Mouse (Mus musculus) neural tube, embryonic 13.5 days (tissue): Measurements from ENCODE around the gene Zc3h7a. TPM values are rescaled to one million over a fixed set of nuclear protein-coding genes. Genes with fewer than 3 reads are reported as not detected.

ENCODE experiments used
- ATAC-seq: fragments of 200-750 bp; cut with Nextera tagmentation; 2 replicates; pipeline ENCODE4 v1.8.0; 2017; ENCODE audit warnings: low read depth, mild to moderate bottlenecking, moderate TSS enrichment, moderate library complexity
- H3K27ac ChIP-seq: fragments of 300-500 bp; sonication (generic); replicated peaks from 2 replicates; pipeline ENCODE4 v1.5.1; 2015; ENCODE audit warnings: moderate library complexity, mild to moderate bottlenecking, inconsistent platforms
- H3K27me3 ChIP-seq: fragments of 300-500 bp; sonication (generic); 2 replicates; pipeline ENCODE4 v1.6.1; 2015; ENCODE audit warnings: mild to moderate bottlenecking, inconsistent platforms
- H3K36me3 ChIP-seq: fragments of 300-500 bp; sonication (generic); 2 replicates; pipeline ENCODE4 v1.6.1; 2015; ENCODE audit warnings: mild to moderate bottlenecking, inconsistent platforms
- H3K4me1 ChIP-seq: fragments of 300-500 bp; sonication (generic); replicated peaks from 2 replicates; pipeline ENCODE4 v1.6.1; 2015; ENCODE audit warnings: inconsistent platforms
- H3K4me2 ChIP-seq: fragments of 300-500 bp; sonication (generic); 2 replicates; pipeline ENCODE4 v1.6.1; 2015; ENCODE audit warnings: inconsistent platforms, mild to moderate bottlenecking, moderate library complexity
- H3K4me3 ChIP-seq: fragments of 300-500 bp; sonication (generic); 2 replicates; pipeline ENCODE4 v1.5.1; 2015; ENCODE audit warnings: mild to moderate bottlenecking, inconsistent platforms
- H3K9ac ChIP-seq: fragments of 300-500 bp; sonication (generic); 2 replicates; pipeline ENCODE4 v1.6.1; 2015; ENCODE audit warnings: moderate library complexity, mild to moderate bottlenecking, inconsistent platforms
- H3K9me3 ChIP-seq: fragments of 300-500 bp; sonication (generic); 2 replicates; pipeline ENCODE4 v1.6.1; 2016; ENCODE audit warnings: inconsistent platforms
- WGBS: fragments of 180-500 bp; shearing (Covaris S2); methylation state at CpG from one replicate; pipeline ENCODE4 v1.1.7; 2015; 5-methylcytosine and 5-hydroxymethylcytosine counted together
- polyA plus RNA-seq: library from polyadenylated mRNA; unstranded; fragments of >200 nt; fragmentation: Nextera tagmentation; extraction: Ambion mirVana; gene quantifications from 2 replicates; pipeline ENCODE4 v1.2.1, GENCODE M21; 2015

The Zc3h7a gene
- polyA plus RNA-seq, 1 experiment from 2014 or later: 74.6 TPM

GRCm38 (mm10) chr16:11133476-11134347 is 42.5 kb downstream of the Zc3h7a start:
- Histone ChIP-seq H3K27me3 (no peaks in the 10 kb centered on the region), H3K9me3 (no peaks in the 10 kb centered on the region), H3K9ac (peak overlapping the region; percentile 91), H3K36me3 (peaks cover 16% of the 10 kb centered on the region), H3K4me2 (peak overlapping the region; percentile 69), H3K27ac (peak overlapping the region; percentile 93), H3K4me1 (peaks cover 37% of the 10 kb centered on the region), H3K4me3 (peak overlapping the region; percentile 92)
- ATAC-seq: peak; percentile 25; the same call in 1 of the 2 replicates
- under 1% methylated on average over 34 of the region's 34 CpGs for WGBS

GRCm38 (mm10) chr16:11132839-11133238 is 43.4 kb downstream of the Zc3h7a start:
- Histone ChIP-seq H3K4me3 (peak overlapping the region; percentile 92), H3K4me2 (peak overlapping the region; percentile 69), H3K27ac (no peak overlapping the region), H3K9me3 (no peaks in the 10 kb centered on the region), H3K27me3 (no peaks in the 10 kb centered on the region), H3K4me1 (peaks cover 37% of the 10 kb centered on the region), H3K9ac (peak overlapping the region; percentile 91), H3K36me3 (peaks cover 19% of the 10 kb centered on the region)
- no peak for ATAC-seq
- WGBS: 6% methylated on average over 2 of the region's 2 CpGs

GRCm38 (mm10) chr16:11128301-11128700 is 47.9 kb downstream of the Zc3h7a start:
- Histone ChIP-seq H3K9me3 (no peaks in the 10 kb centered on the region), H3K36me3 (peaks cover 27% of the 10 kb centered on the region), H3K9ac (no peak overlapping the region), H3K27ac (no peak overlapping the region), H3K4me3 (no peak overlapping the region), H3K4me2 (no peak overlapping the region), H3K4me1 (peaks cover 21% of the 10 kb centered on the region), H3K27me3 (no peaks in the 10 kb centered on the region)
- 92% methylated on average over 11 of the region's 11 CpGs for WGBS
- no peak for ATAC-seq

GRCm38 (mm10) chr16:11125371-11125770 is 50.8 kb downstream of the Zc3h7a start:
- Histone ChIP-seq H3K4me3 (no peak overlapping the region), H3K36me3 (peaks cover 50% of the 10 kb centered on the region), H3K27ac (no peak overlapping the region), H3K27me3 (no peaks in the 10 kb centered on the region), H3K4me2 (no peak overlapping the region), H3K4me1 (no peaks in the 10 kb centered on the region), H3K9me3 (no peaks in the 10 kb centered on the region), H3K9ac (no peak overlapping the region)
- no peak for ATAC-seq
- 89% methylated on average over 2 of the region's 2 CpGs for WGBS

- Histone ChIP-seq H3K4me2 (no peak overlapping the region), H3K4me1 (no peaks in the 10 kb centered on the region), H3K36me3 (peaks cover 60% of the 10 kb centered on the region), H3K9me3 (no peaks in the 10 kb centered on the region), H3K4me3 (no peak overlapping the region), H3K9ac (no peak overlapping the region), H3K27ac (no peak overlapping the region), H3K27me3 (no peaks in the 10 kb centered on the region)
- WGBS: 94% methylated on average over 1 of the region's 1 CpGs
- ATAC-seq: no peak
Observed at GRCm38 (mm10) chr16:11124110-11124509, 52.1 kb downstream of the Zc3h7a start.

- H3K27me3 ChIP-seq: no peaks in the 10 kb centered on the region
- H3K36me3 ChIP-seq: peaks cover 57% of the 10 kb centered on the region
- no peaks in the 10 kb centered on the region for H3K9me3 ChIP-seq
- H3K27ac ChIP-seq: no peak overlapping the region
- no peak overlapping the region for H3K9ac ChIP-seq
- H3K4me2 ChIP-seq: no peak overlapping the region
- ATAC-seq: no peak
- no peaks in the 10 kb centered on the region for H3K4me1 ChIP-seq
- no peak overlapping the region for H3K4me3 ChIP-seq
- 90% methylated on average over 2 of the region's 2 CpGs for WGBS
Observed at GRCm38 (mm10) chr16:11122625-11123024, 53.6 kb downstream of the Zc3h7a start.

- Histone ChIP-seq H3K4me1 (no peaks in the 10 kb centered on the region), H3K27me3 (no peaks in the 10 kb centered on the region), H3K4me2 (no peak overlapping the region), H3K4me3 (no peak overlapping the region), H3K36me3 (peaks cover 17% of the 10 kb centered on the region), H3K27ac (no peak overlapping the region), H3K9me3 (no peaks in the 10 kb centered on the region), H3K9ac (no peak overlapping the region)
- WGBS: 78% methylated on average over 4 of the region's 4 CpGs
- ATAC-seq: no peak
Observed at GRCm38 (mm10) chr16:11109198-11109740, 66.9 kb downstream of the Zc3h7a start.

- Histone ChIP-seq H3K9ac (no peak overlapping the region), H3K27ac (no peak overlapping the region), H3K9me3 (no peaks in the 10 kb centered on the region), H3K27me3 (no peaks in the 10 kb centered on the region), H3K4me1 (no peaks in the 10 kb centered on the region), H3K4me2 (no peak overlapping the region), H3K36me3 (peaks cover 18% of the 10 kb centered on the region), H3K4me3 (no peak overlapping the region)
- WGBS: 75% methylated on average over 1 of the region's 1 CpGs
- no peak for ATAC-seq
Observed at GRCm38 (mm10) chr16:11104905-11105304, 71.3 kb downstream of the Zc3h7a start.

- Histone ChIP-seq H3K36me3 (peaks cover 25% of the 10 kb centered on the region), H3K27ac (no peak overlapping the region), H3K4me1 (no peaks in the 10 kb centered on the region; the same call in 1 of the 2 replicates), H3K4me3 (no peak overlapping the region), H3K9ac (no peak overlapping the region), H3K9me3 (no peaks in the 10 kb centered on the region), H3K4me2 (no peak overlapping the region), H3K27me3 (no peaks in the 10 kb centered on the region)
- 87% methylated on average over 3 of the region's 3 CpGs for WGBS
- no peak for ATAC-seq
Observed at GRCm38 (mm10) chr16:11097301-11097700, 78.9 kb downstream of the Zc3h7a start.

- Histone ChIP-seq H3K27me3 (no peaks in the 10 kb centered on the region), H3K4me2 (no peak overlapping the region), H3K9me3 (no peaks in the 10 kb centered on the region), H3K36me3 (peaks cover 41% of the 10 kb centered on the region), H3K9ac (no peak overlapping the region), H3K4me1 (no peaks in the 10 kb centered on the region; the same call in 1 of the 2 replicates), H3K27ac (no peak overlapping the region), H3K4me3 (no peak overlapping the region)
- ATAC-seq: no peak
- 91% methylated on average over 13 of the region's 13 CpGs for WGBS
Observed at GRCm38 (mm10) chr16:11093717-11094386, 82.3 kb downstream of the Zc3h7a start.

GRCm38 (mm10) chr16:11092523-11092922 is 83.7 kb downstream of the Zc3h7a start:
- H3K27ac ChIP-seq: no peak overlapping the region
- ATAC-seq: no peak
- H3K36me3 ChIP-seq: peaks cover 53% of the 10 kb centered on the region
- no peak overlapping the region for H3K4me3 ChIP-seq
- H3K27me3 ChIP-seq: no peaks in the 10 kb centered on the region
- H3K4me2 ChIP-seq: no peak overlapping the region
- WGBS: 90% methylated on average over 3 of the region's 3 CpGs
- H3K9ac ChIP-seq: no peak overlapping the region
- H3K4me1 ChIP-seq: peaks cover 2% of the 10 kb centered on the region
- no peaks in the 10 kb centered on the region for H3K9me3 ChIP-seq

- WGBS: 72% methylated on average over 4 of the region's 4 CpGs
- Histone ChIP-seq H3K4me2 (no peak overlapping the region), H3K27me3 (no peaks in the 10 kb centered on the region), H3K27ac (no peak overlapping the region), H3K9me3 (no peaks in the 10 kb centered on the region), H3K4me3 (no peak overlapping the region), H3K36me3 (peaks cover 58% of the 10 kb centered on the region), H3K9ac (no peak overlapping the region), H3K4me1 (peaks cover 7% of the 10 kb centered on the region)
- no peak for ATAC-seq
Observed at GRCm38 (mm10) chr16:11092061-11092460, 84.1 kb downstream of the Zc3h7a start.
